Mouse (Mus musculus) neural tube, embryonic 13.5 days (tissue): Measurements from ENCODE around the gene Lgr6. TPM values are rescaled to one million over a fixed set of nuclear protein-coding genes. Genes with fewer than 3 reads are reported as not detected.

Source experiments
- ATAC-seq: fragments of 200-750 bp; cut with Nextera tagmentation; 2 replicates; pipeline ENCODE4 v1.8.0; 2017; ENCODE audit warnings: low read depth, mild to moderate bottlenecking, moderate TSS enrichment, moderate library complexity
- H3K27ac ChIP-seq: fragments of 300-500 bp; sonication (generic); replicated peaks from 2 replicates; pipeline ENCODE4 v1.5.1; 2015; ENCODE audit warnings: moderate library complexity, mild to moderate bottlenecking, inconsistent platforms
- H3K27me3 ChIP-seq: fragments of 300-500 bp; sonication (generic); 2 replicates; pipeline ENCODE4 v1.6.1; 2015; ENCODE audit warnings: mild to moderate bottlenecking, inconsistent platforms
- H3K36me3 ChIP-seq: fragments of 300-500 bp; sonication (generic); 2 replicates; pipeline ENCODE4 v1.6.1; 2015; ENCODE audit warnings: mild to moderate bottlenecking, inconsistent platforms
- H3K4me1 ChIP-seq: fragments of 300-500 bp; sonication (generic); replicated peaks from 2 replicates; pipeline ENCODE4 v1.6.1; 2015; ENCODE audit warnings: inconsistent platforms
- H3K4me2 ChIP-seq: fragments of 300-500 bp; sonication (generic); 2 replicates; pipeline ENCODE4 v1.6.1; 2015; ENCODE audit warnings: inconsistent platforms, mild to moderate bottlenecking, moderate library complexity
- H3K4me3 ChIP-seq: fragments of 300-500 bp; sonication (generic); 2 replicates; pipeline ENCODE4 v1.5.1; 2015; ENCODE audit warnings: mild to moderate bottlenecking, inconsistent platforms
- H3K9ac ChIP-seq: fragments of 300-500 bp; sonication (generic); 2 replicates; pipeline ENCODE4 v1.6.1; 2015; ENCODE audit warnings: moderate library complexity, mild to moderate bottlenecking, inconsistent platforms
- H3K9me3 ChIP-seq: fragments of 300-500 bp; sonication (generic); 2 replicates; pipeline ENCODE4 v1.6.1; 2016; ENCODE audit warnings: inconsistent platforms
- WGBS: fragments of 180-500 bp; shearing (Covaris S2); methylation state at CpG from one replicate; pipeline ENCODE4 v1.1.7; 2015; 5-methylcytosine and 5-hydroxymethylcytosine counted together
- polyA plus RNA-seq: library from polyadenylated mRNA; unstranded; fragments of >200 nt; fragmentation: Nextera tagmentation; extraction: Ambion mirVana; gene quantifications from 2 replicates; pipeline ENCODE4 v1.2.1, GENCODE M21; 2015

Lgr6 gene
- polyA plus RNA-seq, 1 experiment from 2014 or later: 1.4 TPM

GRCm38 (mm10) chr1:135095189-135095588 lies 9.9 kb downstream of the Lgr6 start:
- peaks cover 7% of the 10 kb centered on the region; the same call in 1 of the 2 replicates for H3K4me1 ChIP-seq
- ATAC-seq: no peak
- H3K4me3 ChIP-seq: no peak overlapping the region
- H3K27ac ChIP-seq: no peak overlapping the region
- WGBS: 68% methylated on average over 7 of the region's 7 CpGs
- peaks cover 2% of the 10 kb centered on the region; the same call in 1 of the 2 replicates for H3K27me3 ChIP-seq
- H3K4me2 ChIP-seq: no peak overlapping the region
- H3K36me3 ChIP-seq: no peaks in the 10 kb centered on the region
- H3K9me3 ChIP-seq: no peaks in the 10 kb centered on the region
- H3K9ac ChIP-seq: no peak overlapping the region

- Histone ChIP-seq H3K27me3 (no peaks in the 10 kb centered on the region), H3K4me3 (no peak overlapping the region), H3K4me2 (no peak overlapping the region), H3K27ac (no peak overlapping the region), H3K9me3 (no peaks in the 10 kb centered on the region), H3K9ac (no peak overlapping the region), H3K36me3 (no peaks in the 10 kb centered on the region), H3K4me1 (peaks cover 5% of the 10 kb centered on the region; the same call in 1 of the 2 replicates)
- no peak for ATAC-seq
- WGBS: 73% methylated on average over 7 of the region's 7 CpGs
Measured at GRCm38 (mm10) chr1:135094723-135095122, 10.4 kb downstream of the Lgr6 start.

- 65% methylated on average over 3 of the region's 3 CpGs for WGBS
- ATAC-seq: no peak
Measured at GRCm38 (mm10) chr1:135090914-135091313, 14.2 kb downstream of the Lgr6 start.

DNA sequence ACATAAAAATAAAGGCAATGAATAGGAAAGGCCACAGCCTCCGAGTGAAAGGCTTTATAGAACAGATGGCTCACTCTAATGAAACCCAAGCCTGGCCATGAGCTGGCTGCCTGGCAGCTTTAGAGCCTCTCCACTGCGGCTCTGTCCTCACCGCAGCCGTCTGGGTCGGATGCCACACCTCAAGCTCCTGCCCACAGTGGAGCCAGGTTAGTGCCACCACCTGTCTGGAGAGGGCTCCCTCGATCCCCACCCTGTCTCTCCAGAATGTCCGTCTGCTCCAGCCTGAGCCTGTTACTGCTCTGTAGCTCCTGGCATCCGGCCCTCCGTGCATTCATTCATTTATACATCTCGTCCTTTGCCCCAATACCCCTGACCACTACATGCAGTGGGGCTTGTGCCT lies 15.4 kb downstream of the Lgr6 start:
- Histone ChIP-seq H3K27ac (no peak overlapping the region), H3K9ac (no peak overlapping the region), H3K9me3 (no peaks in the 10 kb centered on the region), H3K4me2 (no peak overlapping the region), H3K27me3 (peaks cover 27% of the 10 kb centered on the region), H3K36me3 (no peaks in the 10 kb centered on the region), H3K4me3 (no peak overlapping the region), H3K4me1 (no peaks in the 10 kb centered on the region; the same call in 1 of the 2 replicates)
- no peak for ATAC-seq
- WGBS: 84% methylated on average over 10 of the region's 10 CpGs

More at GRCm38 (mm10) chr1:135090914-135091313, 14.2 kb downstream of the Lgr6 start:
- H3K4me1 ChIP-seq: no peaks in the 10 kb centered on the region
- no peaks in the 10 kb centered on the region for H3K9me3 ChIP-seq
- H3K36me3 ChIP-seq: no peaks in the 10 kb centered on the region
- peaks cover 15% of the 10 kb centered on the region for H3K27me3 ChIP-seq
- H3K27ac ChIP-seq: no peak overlapping the region
- no peak overlapping the region for H3K9ac ChIP-seq
- no peak overlapping the region for H3K4me2 ChIP-seq
- H3K4me3 ChIP-seq: no peak overlapping the region

- ATAC-seq: no peak
- Histone ChIP-seq H3K9me3 (no peaks in the 10 kb centered on the region), H3K36me3 (no peaks in the 10 kb centered on the region), H3K27me3 (peaks cover 35% of the 10 kb centered on the region), H3K27ac (no peak overlapping the region), H3K4me1 (no peaks in the 10 kb centered on the region; the same call in 1 of the 2 replicates), H3K4me3 (no peak overlapping the region), H3K9ac (no peak overlapping the region), H3K4me2 (no peak overlapping the region)
- WGBS: 60% methylated on average over 1 of the region's 1 CpGs
Measured at GRCm38 (mm10) chr1:135087414-135087813, 17.7 kb downstream of the Lgr6 start.

DNA sequence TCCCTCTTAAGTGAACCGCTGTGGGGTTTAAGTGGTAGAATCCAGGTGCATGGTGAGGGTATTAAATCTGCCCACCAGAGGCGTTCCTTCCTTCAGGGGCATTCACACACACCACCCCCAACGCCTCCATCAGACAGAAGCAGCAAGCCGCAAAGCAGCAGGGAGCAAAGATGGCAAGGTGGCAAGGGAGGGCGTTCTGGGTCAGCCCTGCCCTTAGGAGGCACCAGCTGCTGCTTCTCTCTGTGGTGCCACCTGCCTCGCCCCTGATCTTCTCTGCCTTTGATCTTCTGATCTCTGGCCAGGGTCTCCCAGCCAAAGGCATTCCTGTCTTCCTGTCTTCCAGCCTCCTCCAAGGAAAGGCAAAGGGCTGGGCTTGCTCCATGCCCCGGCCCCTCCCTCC lies 19.1 kb downstream of the Lgr6 start:
- no peak overlapping the region for H3K9ac ChIP-seq
- no peak for ATAC-seq
- WGBS: 26% methylated on average over 7 of the region's 7 CpGs
- no peaks in the 10 kb centered on the region for H3K9me3 ChIP-seq
- H3K27ac ChIP-seq: no peak overlapping the region
- no peak overlapping the region for H3K4me3 ChIP-seq
- H3K27me3 ChIP-seq: peaks cover 35% of the 10 kb centered on the region
- no peaks in the 10 kb centered on the region; the same call in 1 of the 2 replicates for H3K4me1 ChIP-seq
- no peak overlapping the region for H3K4me2 ChIP-seq
- H3K36me3 ChIP-seq: no peaks in the 10 kb centered on the region

DNA sequence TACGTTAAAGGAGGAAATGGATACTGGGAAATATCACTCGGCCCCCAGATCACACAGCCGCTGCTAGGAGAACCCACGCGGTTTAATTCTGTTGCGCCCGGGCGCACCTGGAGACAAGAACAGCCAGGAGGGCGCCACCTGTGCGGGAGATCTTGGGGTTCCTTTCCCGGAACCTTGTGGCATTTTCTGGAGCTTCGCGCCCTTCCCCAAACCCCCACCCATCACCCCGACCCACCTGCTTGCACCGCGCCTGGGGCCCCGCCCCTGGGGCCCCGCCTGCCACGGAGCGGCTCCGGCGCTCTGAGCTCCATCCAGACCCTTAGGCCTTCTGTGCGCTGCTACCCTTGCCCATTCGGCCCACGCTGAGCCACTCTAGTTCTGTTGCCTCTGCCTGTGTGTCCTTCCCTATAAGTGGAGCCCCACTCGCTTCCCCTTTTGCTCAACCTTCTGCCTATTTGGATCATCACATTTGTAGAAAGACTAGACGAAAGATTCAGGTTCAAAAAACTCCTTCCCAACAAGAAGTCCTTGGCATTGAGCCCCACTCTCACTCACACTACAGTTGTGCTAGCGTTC lies 19.7 kb downstream of the Lgr6 start:
- Histone ChIP-seq H3K27ac (no peak overlapping the region), H3K36me3 (no peaks in the 10 kb centered on the region), H3K4me2 (no peak overlapping the region), H3K9ac (no peak overlapping the region), H3K27me3 (peaks cover 35% of the 10 kb centered on the region), H3K9me3 (no peaks in the 10 kb centered on the region), H3K4me3 (no peak overlapping the region), H3K4me1 (no peaks in the 10 kb centered on the region; the same call in 1 of the 2 replicates)
- ATAC-seq: no peak
- 17% methylated on average over 28 of the region's 28 CpGs for WGBS

DNA sequence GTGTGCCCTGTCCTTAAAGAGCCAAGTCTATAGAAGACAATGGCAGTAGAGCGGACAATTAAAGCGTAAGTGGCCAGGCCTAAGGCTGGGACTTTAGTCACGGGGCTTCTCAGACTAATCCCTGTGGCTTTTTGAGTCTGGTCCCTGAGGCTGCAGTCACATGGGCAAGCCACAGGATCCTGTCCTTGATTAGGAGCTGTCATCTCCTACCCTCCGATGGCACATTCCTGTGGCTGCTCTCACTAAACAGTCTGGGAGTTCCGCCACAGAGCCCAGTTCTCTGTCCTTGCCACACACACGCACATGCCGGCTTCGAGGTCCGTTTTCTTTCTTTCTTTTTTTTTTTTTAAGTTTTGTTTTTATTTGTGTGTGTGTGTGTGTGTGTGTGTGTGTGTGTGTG lies 21.6 kb downstream of the Lgr6 start:
- 61% methylated on average over 9 of the region's 9 CpGs for WGBS
- ATAC-seq: no peak
- no peak overlapping the region for H3K4me3 ChIP-seq

GRCm38 (mm10) chr1:135082267-135082666 lies 22.8 kb downstream of the Lgr6 start:
- Histone ChIP-seq H3K36me3 (no peaks in the 10 kb centered on the region), H3K4me1 (peaks cover 4% of the 10 kb centered on the region; the same call in 1 of the 2 replicates), H3K27me3 (peaks cover 32% of the 10 kb centered on the region), H3K9ac (no peak overlapping the region), H3K27ac (no peak overlapping the region), H3K4me2 (no peak overlapping the region), H3K9me3 (no peaks in the 10 kb centered on the region), H3K4me3 (no peak overlapping the region)
- ATAC-seq: no peak
- WGBS: 86% methylated on average over 3 of the region's 3 CpGs

More for the DNA sequence above, 21.6 kb downstream of the Lgr6 start:
- Histone ChIP-seq H3K9me3 (no peaks in the 10 kb centered on the region), H3K36me3 (no peaks in the 10 kb centered on the region), H3K27me3 (peaks cover 35% of the 10 kb centered on the region), H3K9ac (no peak overlapping the region), H3K4me2 (no peak overlapping the region), H3K27ac (no peak overlapping the region), H3K4me1 (no peaks in the 10 kb centered on the region; the same call in 1 of the 2 replicates)

- Histone ChIP-seq H3K4me1 (0 out of 2 replicates have a peak, but pooled peaks cover 4% of the 10 kb centered on the region), H3K4me2 (no peak overlapping the region), H3K36me3 (no peaks in the 10 kb centered on the region), H3K4me3 (no peak overlapping the region), H3K9ac (no peak overlapping the region), H3K9me3 (0 out of 2 replicates have a peak, but pooled peaks cover 4% of the 10 kb centered on the region), H3K27ac (no peak overlapping the region), H3K27me3 (peaks cover 1% of the 10 kb centered on the region)
- WGBS: 43% methylated on average over 2 of the region's 2 CpGs
- no peak for ATAC-seq
Measured at GRCm38 (mm10) chr1:135079021-135079420, 26.1 kb downstream of the Lgr6 start.

GRCm38 (mm10) chr1:135076470-135076869 lies 28.6 kb downstream of the Lgr6 start:
- H3K4me2 ChIP-seq: no peak overlapping the region
- 66% methylated on average over 5 of the region's 5 CpGs for WGBS
- H3K4me1 ChIP-seq: 0 out of 2 replicates have a peak, but pooled peaks cover 4% of the 10 kb centered on the region

GRCm38 (mm10) chr1:135075270-135075669 lies 29.8 kb downstream of the Lgr6 start:
- Histone ChIP-seq H3K9ac (no peak overlapping the region), H3K4me3 (no peak overlapping the region), H3K27ac (no peak overlapping the region), H3K9me3 (0 out of 2 replicates have a peak, but pooled peaks cover 4% of the 10 kb centered on the region), H3K36me3 (no peaks in the 10 kb centered on the region), H3K4me1 (0 out of 2 replicates have a peak, but pooled peaks cover 4% of the 10 kb centered on the region), H3K27me3 (no peaks in the 10 kb centered on the region), H3K4me2 (no peak overlapping the region)
- ATAC-seq: no peak
- WGBS: 77% methylated on average over 1 of the region's 1 CpGs

More at GRCm38 (mm10) chr1:135076470-135076869, 28.6 kb downstream of the Lgr6 start:
- Histone ChIP-seq H3K27ac (no peak overlapping the region), H3K27me3 (no peaks in the 10 kb centered on the region), H3K4me3 (no peak overlapping the region), H3K36me3 (no peaks in the 10 kb centered on the region), H3K9me3 (0 out of 2 replicates have a peak, but pooled peaks cover 4% of the 10 kb centered on the region), H3K9ac (no peak overlapping the region)
- ATAC-seq: no peak
